Mouse (Mus musculus) thymus, adult 2 months (tissue): ENCODE measurements around the gene Irak4. TPM values are rescaled to one million over a fixed set of nuclear protein-coding genes. Genes with fewer than 3 reads are reported as not detected.

Experiments used
- DNase-seq: peaks from one replicate; pipeline ENCODE4 v3.0.0; 2021
- H3K27ac ChIP-seq: fragments of 200-500 bp; 2 replicates; pipeline ENCODE4 v1.5.1; 2012; ENCODE audit warnings: low read length, control low read depth; ENCODE audit not compliant: control insufficient read depth, insufficient read depth
- H3K27me3 ChIP-seq: fragments of 200-500 bp; 2 replicates; pipeline ENCODE4 v1.6.1; 2012; ENCODE audit warnings: mild to moderate bottlenecking, low read length, moderate library complexity, mixed read lengths; ENCODE audit not compliant: control insufficient read depth, insufficient read depth
- H3K36me3 ChIP-seq: fragments of 200-500 bp; 2 replicates; pipeline ENCODE4 v1.6.1; 2012; ENCODE audit warnings: mild to moderate bottlenecking, low read length, moderate library complexity; ENCODE audit not compliant: control insufficient read depth, insufficient read depth
- H3K4me1 ChIP-seq: fragments of 200-500 bp; replicated peaks from 2 replicates; pipeline ENCODE4 v1.6.1; 2012; ENCODE audit warnings: low read length; ENCODE audit not compliant: control insufficient read depth, insufficient read depth
- H3K4me3 ChIP-seq: fragments of 200-500 bp; 2 replicates; pipeline ENCODE4 v1.5.1; 2012; ENCODE audit warnings: mild to moderate bottlenecking, low read length, control low read depth, moderate library complexity; ENCODE audit not compliant: control insufficient read depth, insufficient read depth
- CTCF ChIP-seq: fragments of 200-500 bp; IDR thresholded peaks from 2 replicates; pipeline ENCODE4 v1.5.1; 2012; ENCODE audit warnings: mild to moderate bottlenecking, control low read depth, low read length, moderate library complexity, borderline replicate concordance; ENCODE audit not compliant: control insufficient read depth, poor library complexity, insufficient read depth; ENCODE audit errors: extremely low read depth
- POLR2A ChIP-seq: fragments of 200-500 bp; IDR thresholded peaks from 2 replicates; pipeline ENCODE4 v1.6.1; 2012; ENCODE audit warnings: mild to moderate bottlenecking, low read length, control low read depth, moderate library complexity; ENCODE audit not compliant: control insufficient read depth, poor library complexity, insufficient read depth; ENCODE audit errors: extremely low read depth
- WGBS: fragments of 180-500 bp; shearing (Covaris S2); methylation state at CpG from one replicate; pipeline ENCODE4 v1.1.7; 2018; 5-methylcytosine and 5-hydroxymethylcytosine counted together
- polyA plus RNA-seq: library from polyadenylated mRNA; depleted of rRNA; stranded (reverse); fragments of >200 nt; gene quantifications from 2 replicates; pipeline ENCODE4 v1.2.3, GENCODE M21; 2012

The Irak4 gene
- polyA plus RNA-seq, 1 experiment, result 8.8 TPM

DNA sequence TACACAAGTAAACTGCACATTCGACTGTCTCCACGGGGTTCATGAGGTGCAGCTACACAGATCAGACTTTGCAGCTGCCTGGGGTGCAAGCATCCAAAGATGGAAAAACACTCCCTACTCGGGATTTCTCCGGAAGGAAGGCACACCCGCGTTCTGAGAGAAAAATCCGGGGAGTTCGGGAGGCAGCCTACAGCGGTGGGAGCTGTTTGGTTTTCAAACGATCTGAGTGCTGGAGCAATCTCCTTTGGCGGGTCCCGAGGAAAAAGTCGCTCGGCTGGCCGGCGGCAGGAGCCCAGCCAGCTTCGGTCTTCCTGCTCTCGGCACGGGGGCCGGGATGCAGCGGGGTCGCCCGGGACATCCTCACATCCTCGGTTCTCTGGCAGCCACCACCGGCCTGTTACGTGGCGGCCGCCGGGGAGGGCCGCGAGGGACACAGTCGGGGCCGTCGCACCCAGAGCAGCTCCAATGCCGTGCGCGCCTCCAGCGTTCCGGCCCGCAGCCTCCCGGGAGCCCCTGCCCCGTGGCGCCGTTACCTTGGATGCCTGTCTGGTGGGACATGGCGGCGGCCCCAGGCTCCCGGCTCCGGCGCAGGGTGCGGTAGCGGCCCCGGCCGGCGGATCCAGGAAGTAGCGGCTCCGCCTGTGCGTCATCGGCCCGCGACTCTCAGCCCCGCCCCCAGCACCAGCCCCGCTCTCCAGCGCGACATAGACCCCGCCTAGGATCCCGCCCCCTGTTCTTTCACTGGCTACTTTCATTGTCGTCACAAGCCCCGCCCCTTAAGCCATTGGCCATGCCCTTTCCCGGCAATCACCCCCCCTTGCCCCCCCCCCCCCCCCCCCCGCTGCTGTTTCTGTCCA lies 46.0 kb downstream of the Irak4 start, which contains the start of gene Twf1:
TSS of gene Twf1 (minus strand) at position 671 of the 857 bp plus-strand sequence.
- peak; percentile 99 for DNase-seq
- TF ChIP-seq POLR2A (peak; percentile 80), CTCF (0 out of 2 replicates have a peak, but pooled peaks have one; percentile 41)
- H3K4me1 ChIP-seq, result no peaks in the 10 kb centered on the region
- peak within 1 kb of the TSS; percentile 84 for H3K4me3 ChIP-seq
- peaks cover 18% of the 10 kb centered on the region for H3K36me3 ChIP-seq
- WGBS, result under 1% methylated on average over 70 of the region's 70 CpGs
- no peaks in the 10 kb centered on the region for H3K27me3 ChIP-seq
- no peak within 1 kb of the TSS for H3K27ac ChIP-seq

DNA sequence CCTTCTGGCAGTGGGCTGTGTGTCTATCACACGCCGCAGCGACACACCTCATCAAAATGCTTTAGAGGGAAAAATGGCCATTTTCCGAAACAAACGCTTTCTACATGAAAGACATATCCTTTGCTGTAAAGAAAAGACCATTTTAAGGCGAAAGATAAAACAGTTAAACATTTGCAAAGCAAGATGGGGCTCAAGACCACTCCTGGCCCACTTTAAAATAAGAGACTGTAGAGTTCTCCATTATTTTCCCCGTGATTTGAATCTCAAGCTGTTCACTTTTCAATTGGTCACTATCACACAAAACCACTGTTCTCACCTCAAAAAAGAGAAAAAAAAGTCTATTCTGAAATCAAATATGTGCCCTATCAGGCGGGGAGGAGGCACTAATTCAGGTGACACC lies 46.6 kb downstream of the Irak4 start:
- Histone ChIP-seq H3K27ac (no peak overlapping the region), H3K4me3 (no peak overlapping the region), H3K4me1 (no peaks in the 10 kb centered on the region), H3K36me3 (peaks cover 11% of the 10 kb centered on the region), H3K27me3 (no peaks in the 10 kb centered on the region)
- no peak for DNase-seq
- TF ChIP-seq CTCF, result no peak
- TF ChIP-seq POLR2A, result no peak
- WGBS, result 14% methylated on average over 8 of the region's 8 CpGs

DNA sequence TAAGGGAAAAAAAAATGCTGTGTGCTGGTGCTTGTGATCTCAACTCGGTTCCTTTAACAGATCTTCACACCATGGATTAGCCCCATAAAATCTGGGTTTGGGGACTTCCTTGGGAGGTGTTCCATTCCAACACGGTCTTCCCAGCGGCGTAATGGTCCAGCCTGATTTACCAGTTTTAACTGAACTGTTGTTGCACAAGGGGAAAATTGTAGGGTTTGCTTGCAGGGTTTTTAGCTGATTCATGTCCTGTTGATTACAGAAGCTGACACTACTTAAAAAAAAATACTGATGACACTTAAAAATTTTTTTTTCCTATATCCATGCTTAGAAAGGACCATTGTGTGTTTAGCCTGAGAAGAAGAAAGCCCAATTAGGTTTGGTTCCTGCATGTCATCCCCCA lies 47.9 kb downstream of the Irak4 start:
- H3K27me3 ChIP-seq, result no peaks in the 10 kb centered on the region
- H3K27ac ChIP-seq, result no peak overlapping the region
- no peak for TF ChIP-seq CTCF
- no peak for TF ChIP-seq POLR2A
- DNase-seq, result no peak
- no peaks in the 10 kb centered on the region for H3K4me1 ChIP-seq
- no peak overlapping the region for H3K4me3 ChIP-seq
- peaks cover under 1% of the 10 kb centered on the region; the same call in 1 of the 2 replicates for H3K36me3 ChIP-seq
- 91% methylated on average over 4 of the region's 4 CpGs for WGBS

DNA sequence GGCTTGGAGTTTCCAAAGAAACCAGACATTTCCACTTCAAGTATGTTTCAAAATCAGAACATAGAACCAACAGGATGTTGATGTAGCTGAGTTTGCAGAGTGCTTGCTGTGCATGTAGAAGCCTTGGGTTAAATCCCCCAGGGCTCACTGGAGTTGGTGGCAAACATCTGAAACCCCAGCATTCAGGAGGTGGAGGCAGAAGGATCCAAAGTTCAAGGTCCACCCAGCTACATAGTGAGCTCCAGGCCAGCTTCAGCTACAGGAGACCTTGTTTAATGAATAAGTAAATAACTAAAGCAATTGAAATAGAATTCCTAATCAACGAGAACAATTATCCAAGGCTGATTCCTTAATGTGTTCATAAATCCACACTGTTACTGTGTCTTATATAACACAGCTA lies 50.1 kb downstream of the Irak4 start:
- H3K27me3 ChIP-seq, result no peaks in the 10 kb centered on the region
- 93% methylated on average over 1 of the region's 1 CpGs for WGBS
- H3K4me3 ChIP-seq, result no peak overlapping the region
- H3K27ac ChIP-seq, result no peak overlapping the region
- TF ChIP-seq CTCF, result no peak
- no peak for TF ChIP-seq POLR2A
- no peaks in the 10 kb centered on the region for H3K4me1 ChIP-seq
- no peaks in the 10 kb centered on the region for H3K36me3 ChIP-seq
- DNase-seq, result no peak

DNA sequence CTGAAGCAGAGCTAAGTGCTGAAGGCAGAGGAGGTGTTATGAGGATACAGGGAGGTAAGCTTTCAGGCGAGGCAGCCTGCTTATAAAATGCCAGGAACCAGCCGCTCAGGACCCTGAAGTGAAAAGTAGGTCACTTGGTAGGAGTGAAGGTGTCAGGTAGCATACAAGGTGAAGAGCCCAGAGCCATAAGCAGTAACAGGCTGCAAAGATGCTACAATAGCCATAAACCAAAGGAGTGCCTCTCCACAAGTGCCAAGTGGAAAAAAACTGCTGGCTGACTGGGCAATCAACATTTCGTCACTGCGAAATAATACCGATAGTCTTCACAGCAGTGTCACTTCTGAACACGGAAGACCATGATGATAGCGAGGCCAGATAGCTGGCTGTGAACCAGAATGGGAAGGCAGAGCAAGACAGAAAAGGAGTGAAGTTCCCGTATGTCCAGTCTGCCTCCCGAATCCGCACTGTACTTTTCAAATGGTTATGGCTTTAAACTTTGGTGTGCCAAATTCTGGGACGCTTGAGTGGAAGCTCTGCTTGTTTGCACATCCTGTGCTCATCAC lies 56.8 kb downstream of the Irak4 start:
- H3K27ac ChIP-seq, result no peak overlapping the region
- no peak for DNase-seq
- no peaks in the 10 kb centered on the region for H3K27me3 ChIP-seq
- 91% methylated on average over 11 of the region's 11 CpGs for WGBS
- no peaks in the 10 kb centered on the region for H3K36me3 ChIP-seq
- no peak overlapping the region for H3K4me3 ChIP-seq
- no peaks in the 10 kb centered on the region for H3K4me1 ChIP-seq
- TF ChIP-seq CTCF (no peak), POLR2A (no peak)

DNA sequence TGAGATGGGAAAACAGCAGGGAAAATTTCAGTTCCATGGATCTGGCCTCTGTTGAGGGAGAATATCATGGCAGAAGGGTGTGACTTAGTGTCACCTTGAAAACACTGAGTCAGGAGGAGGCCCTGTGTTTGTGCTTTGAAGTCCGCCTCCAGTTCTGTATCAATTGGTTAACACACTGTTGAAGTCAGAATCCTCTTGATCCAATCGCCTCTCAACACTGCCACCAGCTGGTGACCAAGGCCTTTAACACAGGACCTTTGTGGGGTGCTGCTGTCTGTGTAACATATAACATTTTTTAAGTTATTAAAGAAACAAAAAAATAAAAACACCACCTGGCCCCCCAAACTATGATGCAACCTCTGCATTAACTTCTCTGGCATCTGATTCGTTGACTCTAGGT lies 57.9 kb downstream of the Irak4 start:
- 19% methylated on average over 3 of the region's 3 CpGs for WGBS
- Histone ChIP-seq H3K27me3 (no peaks in the 10 kb centered on the region), H3K4me3 (no peak overlapping the region), H3K36me3 (no peaks in the 10 kb centered on the region), H3K27ac (no peak overlapping the region), H3K4me1 (no peaks in the 10 kb centered on the region)
- TF ChIP-seq CTCF (no peak), POLR2A (no peak)
- DNase-seq, result peak; percentile 51

DNA sequence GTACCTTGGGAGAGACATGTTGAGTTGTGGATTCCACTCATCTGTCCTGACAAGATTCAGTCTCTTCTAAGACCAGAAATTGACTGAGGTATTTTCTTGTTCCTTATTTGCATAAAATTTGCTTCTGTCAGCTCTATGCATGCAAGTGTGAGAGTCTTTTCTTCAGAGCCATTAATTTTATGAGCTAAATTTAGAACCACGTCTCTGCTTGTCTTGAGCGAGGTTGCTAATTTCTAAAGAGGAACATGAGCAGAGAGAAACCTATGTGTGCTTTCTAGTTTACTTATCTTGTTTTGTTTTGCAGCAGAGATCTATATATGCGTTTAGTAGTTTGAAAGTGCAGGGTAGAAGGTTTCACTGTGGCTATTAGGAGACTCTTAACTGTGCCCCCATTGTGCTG lies 59.0 kb downstream of the Irak4 start:
- Histone ChIP-seq H3K36me3 (no peaks in the 10 kb centered on the region), H3K4me3 (no peak overlapping the region), H3K4me1 (no peaks in the 10 kb centered on the region), H3K27me3 (no peaks in the 10 kb centered on the region), H3K27ac (no peak overlapping the region)
- WGBS, result 33% methylated on average over 3 of the region's 3 CpGs
- DNase-seq, result no peak
- no peak for TF ChIP-seq CTCF
- no peak for TF ChIP-seq POLR2A
